8 mouse cellular contexts compared by ENCODE assay signal in the genomic region with DNA sequence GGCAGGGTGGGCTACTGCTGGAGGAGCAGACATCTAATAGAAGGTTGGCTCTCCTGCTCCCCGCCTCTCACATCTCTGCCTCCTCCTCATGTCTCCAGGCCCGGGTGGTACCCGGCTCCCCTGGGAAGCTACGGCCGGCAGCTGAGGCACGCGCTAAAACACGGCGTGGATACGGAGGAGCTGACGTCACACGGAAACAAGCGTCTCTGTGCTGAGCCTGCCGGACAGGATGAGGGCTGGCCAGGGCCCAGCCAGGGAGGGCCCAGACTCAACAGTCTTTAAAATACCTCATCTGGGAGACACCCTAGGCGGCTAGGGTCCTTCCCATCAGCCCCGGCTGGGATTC. TPM values are rescaled to one million over a fixed set of nuclear protein-coding genes. Genes with fewer than 3 reads are reported as not detected.
A peak's percentile ranks its signal among the peaks of the same experiment; 100 is the strongest.
DNase-seq lines count a peak whose midpoint lies in the region; ATAC-seq lines count a peak whose summit lies in the region.

No protein-coding gene starts in this region.

- peak; percentile 78 for ATAC-seq in activated CD4-positive, CD25-positive, alpha-beta regulatory T cell, adult 4 months
- peak; percentile 81 for ATAC-seq in lung, embryonic 16.5 days (ENCODE audit: low read depth)

- no peaks in the 10 kb centered on the region for H3K36me3 ChIP-seq in hindbrain, embryonic 10.5 days
- no peaks in the 10 kb centered on the region for H3K36me3 ChIP-seq in lung, embryonic 16.5 days (ENCODE audit: control insufficient read depth, insufficient read depth, low read length)

- H3K9me3 ChIP-seq in hindbrain, embryonic 10.5 days: no peaks in the 10 kb centered on the region
- H3K9me3 ChIP-seq in lung, embryonic 16.5 days (ENCODE audit: control insufficient read depth, low read length): no peaks in the 10 kb centered on the region

- 3% methylated on average over 16 of the region's 16 CpGs for WGBS in hindbrain, embryonic 10.5 days
- WGBS in lung, embryonic 16.5 days: under 1% methylated on average over 16 of the region's 16 CpGs

- H3K4me2 ChIP-seq in lung, embryonic 16.5 days (ENCODE audit: low read depth, low read length): peak overlapping the region; percentile 61

- H3K4me3 ChIP-seq in hindbrain, embryonic 10.5 days: peak overlapping the region; percentile 70
- peak overlapping the region; percentile 44 for H3K4me3 ChIP-seq in lung, embryonic 16.5 days (ENCODE audit: low read length)

- peak overlapping the region; percentile 86 for H3K27ac ChIP-seq in hindbrain, embryonic 10.5 days
- H3K27ac ChIP-seq in lung, embryonic 16.5 days (ENCODE audit: low read length): no peak overlapping the region

- peak overlapping the region; percentile 25 for H3K9ac ChIP-seq in lung, embryonic 16.5 days (ENCODE audit: low read length)

- H3K27me3 ChIP-seq in hindbrain, embryonic 10.5 days (ENCODE audit: insufficient read depth, poor library complexity, severe bottlenecking): peaks cover 40% of the 10 kb centered on the region
- peaks cover 6% of the 10 kb centered on the region; the same call in 1 of the 2 replicates for H3K27me3 ChIP-seq in lung, embryonic 16.5 days (ENCODE audit: control insufficient read depth, insufficient read depth, low read depth, low read length)

- peaks cover 28% of the 10 kb centered on the region for H3K4me1 ChIP-seq in hindbrain, embryonic 10.5 days (replicated peaks)
- H3K4me1 ChIP-seq in lung, embryonic 16.5 days (replicated peaks; ENCODE audit: control insufficient read depth, insufficient read depth, low read length): peaks cover 10% of the 10 kb centered on the region

- peak; percentile 85 to 90 for DNase-seq in cerebellum, adult 18-20 months
- peak; percentile 74 to 89 for DNase-seq in frontal cortex, adult 2 months (ENCODE audit: extremely low spot score in 1 of 2, low spot score in 1 of 2)
- peak; percentile 76 for DNase-seq in hindbrain, embryonic 10.5 days (ENCODE audit: low spot score)
- peak; percentile 81 to 84 for DNase-seq in layer of hippocampus, postnatal 14 days (ENCODE audit: low spot score in 2 of 2)
- DNase-seq in right cerebral cortex, postnatal 10 days (ENCODE audit: low spot score in 2 of 2): peak; percentile 88 to 92
- DNase-seq in spleen, postnatal 4 days (ENCODE audit: low spot score in 2 of 2): no peak

RNA-seq across cellular contexts. Expression of gene Prkcz, which starts 15.6 kb away (rescaled TPM):
- polyA plus RNA-seq in activated CD4-positive, CD25-positive, alpha-beta regulatory T cell, adult 4 months (2017; shearing (Covaris generic)): 1 to 10 TPM; 6.5 to 8.3 TPM
- 217 and 235 TPM in 2 replicates for polyA plus RNA-seq in frontal cortex, adult 2 months (2012; rRNA removed)
- polyA plus RNA-seq in hindbrain, embryonic 10.5 days (2016; fragmentation: Nextera tagmentation; extraction: Ambion mirVana): 14.9 and 19.3 TPM in 2 replicates
- total RNA-seq in layer of hippocampus, postnatal 14 days (2021): 100 to 1,000 TPM; 148 to 158 TPM
- 20.6 and 21.1 TPM in 2 replicates for polyA plus RNA-seq in lung, embryonic 16.5 days (2015; fragmentation: Nextera tagmentation; extraction: Ambion mirVana)

RNA-seq across cellular contexts. Expression of gene Gabrd, which starts 52.3 kb away (rescaled TPM):
- polyA plus RNA-seq in activated CD4-positive, CD25-positive, alpha-beta regulatory T cell, adult 4 months (2017; shearing (Covaris generic)): under 1 TPM in 1 of 2 experiments, not detected in 1; 0.41 TPM
- polyA plus RNA-seq in frontal cortex, adult 2 months (2012; rRNA removed): 88.9 and 107 TPM in 2 replicates
- polyA plus RNA-seq in hindbrain, embryonic 10.5 days (2016; fragmentation: Nextera tagmentation; extraction: Ambion mirVana): not detected in 2 replicates
- 10 to 100 TPM; 10.4 to 14.9 TPM for total RNA-seq in layer of hippocampus, postnatal 14 days (2021)
- polyA plus RNA-seq in lung, embryonic 16.5 days (2015; fragmentation: Nextera tagmentation; extraction: Ambion mirVana): 0.08 and 0.16 TPM in 2 replicates

Comparison
In these comparisons a context has a peak if more than half of its experiments do, and no peak if none do; other contexts are left out.
1. DNase-seq: peak in cerebellum, adult 18-20 months (2 of 2), frontal cortex, adult 2 months (2 of 2), hindbrain, embryonic 10.5 days (single experiment), layer of hippocampus, postnatal 14 days (2 of 2) and right cerebral cortex, postnatal 10 days (2 of 2); none in spleen, postnatal 4 days (0 of 2).
2. RNA of gene Gabrd, which starts 52.3 kb away (polyA plus RNA-seq): 88.9 to 107 TPM in frontal cortex, adult 2 months; 0.41 TPM in activated CD4-positive, CD25-positive, alpha-beta regulatory T cell, adult 4 months, 0.08 to 0.16 TPM in lung, embryonic 16.5 days and not detected in hindbrain, embryonic 10.5 days; every median in the first group is over 10 times any median in the second.